Mouse (Mus musculus): ENCODE measurements at regions not wholly inside any gene's neighbourhood (a gene's known extent, or its start where the extent isn't known, plus 50 kb on each side); places are given as distances from the start of the nearest gene placed in this dataset.

DNA sequence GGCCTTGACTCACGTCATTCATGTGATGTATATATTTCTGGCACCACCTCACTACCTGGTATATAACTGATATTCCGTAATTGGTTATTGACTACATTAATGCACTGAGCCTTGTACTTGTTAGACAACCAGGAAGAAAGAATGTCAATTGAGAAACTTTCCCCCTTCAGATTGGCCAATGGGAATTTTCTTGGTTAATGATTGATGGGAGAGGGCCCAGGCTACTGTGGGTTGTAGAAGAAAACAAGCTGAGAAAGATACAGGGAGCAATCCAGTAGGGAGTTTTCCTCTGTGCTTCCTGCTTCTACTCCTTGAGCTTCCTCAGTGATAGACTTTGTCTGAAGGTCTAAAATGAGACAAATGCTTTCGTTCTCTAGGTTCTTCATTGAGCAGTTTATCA lies 1866.1 kb upstream of the Lrrc6 start:
- TF ChIP-seq POLR2A (IDR thresholded peaks at IDR 0.05; ENCODE audit: borderline replicate concordance, control insufficient read depth, low read depth, low read length) = no peak
- no peak for TF ChIP-seq CTCF (IDR thresholded peaks at IDR 0.05; ENCODE audit: control insufficient read depth, insufficient read depth, low read length)

Data from bone marrow, adult 2 months (tissue).